Mouse (Mus musculus) ES-E14 (cell line): ENCODE measurements around the gene Dock4. TPM values are rescaled to one million over a fixed set of nuclear protein-coding genes. Genes with fewer than 3 reads are reported as not detected.

ENCODE experiments used
- DNase-seq: peaks from one replicate; pipeline ENCODE4 v3.0.0-alpha.2; 2013; ENCODE audit warnings: low read depth, low spot score
- H3K27ac ChIP-seq: 2 replicates; pipeline ENCODE4 v1.5.1; 2012; ENCODE audit warnings: low read depth, mild to moderate bottlenecking, low read length, moderate library complexity, mixed read lengths; ENCODE audit not compliant: poor library complexity, insufficient read depth, severe bottlenecking
- H3K36me3 ChIP-seq: 2 replicates; pipeline ENCODE4 v1.6.1; 2012; ENCODE audit warnings: mild to moderate bottlenecking, low read length, moderate library complexity, mixed read lengths; ENCODE audit not compliant: control insufficient read depth, poor library complexity, insufficient read depth, severe bottlenecking
- H3K4me1 ChIP-seq, 2 experiments: fragments of 150-350 bp in 1 of 2; sonication (generic) in 1 of 2; 2 replicates each; pipeline ENCODE4 v1.6.1; 2012; ENCODE audit warnings: low read length in 2 of 2, mild to moderate bottlenecking in 1 of 2, mixed read lengths in 1 of 2; ENCODE audit not compliant: control insufficient read depth in 2 of 2, insufficient read depth in 2 of 2, poor library complexity in 1 of 2
- H3K4me3 ChIP-seq, 2 experiments: fragments of 150-350 bp in 1 of 2; sonication (generic) in 1 of 2; 2 replicates each; pipeline ENCODE4 v1.5.1; 2012; ENCODE audit warnings: low read length in 2 of 2, low read depth in 1 of 2, mild to moderate bottlenecking in 1 of 2, mixed read lengths in 1 of 2; ENCODE audit not compliant: insufficient read depth in 1 of 2, poor library complexity in 1 of 2, severe bottlenecking in 1 of 2
- H3K9ac ChIP-seq: 2 replicates; pipeline ENCODE4 v1.6.1; 2012; ENCODE audit warnings: low read depth, mild to moderate bottlenecking, low read length, mixed read lengths; ENCODE audit not compliant: poor library complexity, insufficient read depth, severe bottlenecking
- H3K9me3 ChIP-seq: fragments of 150-350 bp; sonication (generic); 2 replicates; pipeline ENCODE4 v1.6.1; 2012; ENCODE audit warnings: low read depth, mild to moderate bottlenecking, low read length; ENCODE audit not compliant: control insufficient read depth, insufficient read depth
- CHD2 ChIP-seq: IDR thresholded peaks from 2 replicates; pipeline ENCODE4 v1.6.1; 2014; ENCODE audit warnings: mild to moderate bottlenecking, low read depth, low read length, inconsistent platforms
- HCFC1 ChIP-seq: IDR thresholded peaks from 2 replicates; pipeline ENCODE4 v1.6.1; 2012; ENCODE audit warnings: low read length, inconsistent platforms, borderline replicate concordance; ENCODE audit not compliant: insufficient read depth
- MAFK ChIP-seq: IDR thresholded peaks from 2 replicates; pipeline ENCODE4 v1.6.1; 2014; ENCODE audit warnings: mild to moderate bottlenecking, low read depth, low read length, inconsistent platforms; ENCODE audit not compliant: insufficient read depth
- ZC3H11A ChIP-seq: IDR thresholded peaks from 2 replicates; pipeline ENCODE4 v1.6.1; 2012; ENCODE audit warnings: low read depth, mild to moderate bottlenecking, inconsistent platforms, low read length, borderline replicate concordance
- ZNF384 ChIP-seq: IDR thresholded peaks from 2 replicates; pipeline ENCODE4 v1.6.1; 2012; ENCODE audit warnings: low read depth, low read length, inconsistent platforms
- in situ Hi-C, 2 experiments: fragments of 600-800 bp; cut with MboI; formaldehyde crosslinking; loops; one replicate each; pipeline ENCODE4 v1.15.1; 2025; ENCODE audit warnings: low sequenced_read_pairs in 2 of 2, inconsistent platforms in 1 of 2; ENCODE audit not compliant: unreplicated experiment in 2 of 2
- total RNA-seq: library from RNA; depleted of rRNA; stranded (reverse); fragments of 300-350 nt; gene quantifications from 2 replicates; pipeline ENCODE4 v1.2.3, GENCODE M21; 2012

The Dock4 gene
- total RNA-seq, 1 experiment = 7.9 TPM

- Histone ChIP-seq H3K4me3 (no peak overlapping the region), H3K36me3 (no peaks in the 10 kb centered on the region), H3K9me3 (no peaks in the 10 kb centered on the region), H3K27ac (no peak overlapping the region), H3K9ac (no peak overlapping the region), H3K4me1 (no peaks in the 10 kb centered on the region)
- in situ Hi-C loops = no loop called here
- DNase-seq = no peak
- TF ChIP-seq ZNF384 = no peak
- no peak for TF ChIP-seq MAFK
- no peak for TF ChIP-seq ZC3H11A
- TF ChIP-seq HCFC1 = no peak
- no peak for TF ChIP-seq CHD2
Observed at GRCm38 (mm10) chr12:40499627-40500329, 54.0 kb downstream of the Dock4 start.

- no peak overlapping the region for H3K4me3 ChIP-seq
- DNase-seq = no peak
- no peaks in the 10 kb centered on the region for H3K36me3 ChIP-seq
- H3K9ac ChIP-seq = no peak overlapping the region
- H3K27ac ChIP-seq = no peak overlapping the region
- TF ChIP-seq CHD2 (no peak), ZC3H11A (no peak), MAFK (no peak), ZNF384 (no peak), HCFC1 (no peak)
- in situ Hi-C loops = no loop called here
- no peaks in the 10 kb centered on the region for H3K9me3 ChIP-seq
- no peaks in the 10 kb centered on the region for H3K4me1 ChIP-seq
Observed at GRCm38 (mm10) chr12:40501141-40501540, 55.4 kb downstream of the Dock4 start.

- Histone ChIP-seq H3K9me3 (no peaks in the 10 kb centered on the region), H3K4me1 (no peaks in the 10 kb centered on the region; a peak in 1 of 4 replicates), H3K4me3 (no peak overlapping the region), H3K36me3 (no peaks in the 10 kb centered on the region), H3K9ac (no peak overlapping the region), H3K27ac (no peak overlapping the region)
- DNase-seq = no peak
- TF ChIP-seq CHD2 (no peak), ZNF384 (no peak), MAFK (no peak), ZC3H11A (no peak), HCFC1 (no peak)
- in situ Hi-C loops = no loop called here
Observed at GRCm38 (mm10) chr12:40503520-40503919, 57.8 kb downstream of the Dock4 start.

- H3K4me1 ChIP-seq = peaks cover 0 to 1% of the 10 kb centered on the region in 2 experiments; a peak in 1 of 4 replicates
- no peaks in the 10 kb centered on the region for H3K9me3 ChIP-seq
- H3K9ac ChIP-seq = no peak overlapping the region
- H3K4me3 ChIP-seq = no peak overlapping the region
- in situ Hi-C loops = no loop called here
- no peak for DNase-seq
- TF ChIP-seq HCFC1 (no peak), ZNF384 (no peak), ZC3H11A (no peak)
- no peak overlapping the region for H3K27ac ChIP-seq
- no peaks in the 10 kb centered on the region for H3K36me3 ChIP-seq
Observed at GRCm38 (mm10) chr12:40504687-40505086, 58.9 kb downstream of the Dock4 start.
